Mouse (Mus musculus): Measurements from ENCODE around the gene March6. TPM values are rescaled to one million over a fixed set of nuclear protein-coding genes. Genes with fewer than 3 reads are reported as not detected.

The March6 gene
- polyA plus RNA-seq (2016; fragmentation: Nextera tagmentation; extraction: Ambion mirVana): 41.3 and 41.9 TPM in 2 replicates

GRCm38 (mm10) chr15:31530659-31531445 is at the start of gene March6:
Gene March6 (minus strand): TSS chr15:31531053.
- no peaks in the 10 kb centered on the region; the same call in 1 of the 2 replicates for H3K9me3 ChIP-seq (replicated peaks)
- under 1% methylated on average over 87 of the region's 132 CpGs for WGBS
- H3K4me2 ChIP-seq: peak within 1 kb of the TSS; percentile 92
- peak; percentile 92 for ATAC-seq (ENCODE audit: insufficient number of reproducible peaks, low FRiP score)
- peak within 1 kb of the TSS; percentile 99 for H3K9ac ChIP-seq
- peaks cover 7% of the 10 kb centered on the region for H3K4me1 ChIP-seq (replicated peaks)
- H3K36me3 ChIP-seq: 0 out of 2 replicates have a peak, but pooled peaks cover 4% of the 10 kb centered on the region
- no peaks in the 10 kb centered on the region for H3K27me3 ChIP-seq (replicated peaks)
- peak within 1 kb of the TSS; percentile 98 for H3K4me3 ChIP-seq
- H3K27ac ChIP-seq (ENCODE audit: poor library complexity, severe bottlenecking): peak within 1 kb of the TSS; percentile 97

- no peaks in the 10 kb centered on the region for H3K9me3 ChIP-seq (replicated peaks)
- no peak overlapping the region for H3K4me3 ChIP-seq
- no peak overlapping the region for H3K4me2 ChIP-seq
- no peak overlapping the region for H3K27ac ChIP-seq (ENCODE audit: poor library complexity, severe bottlenecking)
- H3K4me1 ChIP-seq (replicated peaks): no peaks in the 10 kb centered on the region
- 67% methylated on average over 5 of the region's 5 CpGs for WGBS
- H3K27me3 ChIP-seq (replicated peaks): no peaks in the 10 kb centered on the region
- no peak for ATAC-seq (ENCODE audit: insufficient number of reproducible peaks, low FRiP score)
- no peak overlapping the region for H3K9ac ChIP-seq
- H3K36me3 ChIP-seq: no peaks in the 10 kb centered on the region
Observed at GRCm38 (mm10) chr15:31576076-31576475, 45.2 kb upstream of the March6 start.

- Histone ChIP-seq H3K4me1 (replicated peaks) (peaks cover 10% of the 10 kb centered on the region), H3K4me3 (no peak overlapping the region), H3K4me2 (no peak overlapping the region), H3K36me3 (no peaks in the 10 kb centered on the region), H3K9ac (no peak overlapping the region), H3K27me3 (replicated peaks) (no peaks in the 10 kb centered on the region), H3K9me3 (replicated peaks) (no peaks in the 10 kb centered on the region), H3K27ac (ENCODE audit: poor library complexity, severe bottlenecking) (no peak overlapping the region)
- ATAC-seq (ENCODE audit: insufficient number of reproducible peaks, low FRiP score): no peak
Observed at GRCm38 (mm10) chr15:31573692-31574091, 42.8 kb upstream of the March6 start.

GRCm38 (mm10) chr15:31573287-31573686 is 42.4 kb upstream of the March6 start:
- Histone ChIP-seq H3K36me3 (no peaks in the 10 kb centered on the region), H3K27me3 (replicated peaks) (no peaks in the 10 kb centered on the region), H3K9me3 (replicated peaks) (no peaks in the 10 kb centered on the region), H3K4me2 (no peak overlapping the region), H3K9ac (no peak overlapping the region), H3K27ac (ENCODE audit: poor library complexity, severe bottlenecking) (no peak overlapping the region), H3K4me3 (no peak overlapping the region), H3K4me1 (replicated peaks) (peaks cover 13% of the 10 kb centered on the region)
- no peak for ATAC-seq (ENCODE audit: insufficient number of reproducible peaks, low FRiP score)
- WGBS: 47% methylated on average over 4 of the region's 4 CpGs

GRCm38 (mm10) chr15:31571906-31572722 is 41.3 kb upstream of the March6 start:
- no peak overlapping the region for H3K27ac ChIP-seq (ENCODE audit: poor library complexity, severe bottlenecking)

GRCm38 (mm10) chr15:31570959-31571358 is 40.1 kb upstream of the March6 start:
- no peaks in the 10 kb centered on the region for H3K27me3 ChIP-seq (replicated peaks)
- H3K36me3 ChIP-seq: no peaks in the 10 kb centered on the region
- no peak overlapping the region for H3K4me2 ChIP-seq
- ATAC-seq (ENCODE audit: insufficient number of reproducible peaks, low FRiP score): no peak
- WGBS: 86% methylated on average over 8 of the region's 8 CpGs
- no peaks in the 10 kb centered on the region for H3K9me3 ChIP-seq (replicated peaks)
- no peak overlapping the region for H3K9ac ChIP-seq
- no peak overlapping the region for H3K4me3 ChIP-seq
- no peak overlapping the region for H3K27ac ChIP-seq (ENCODE audit: poor library complexity, severe bottlenecking)
- H3K4me1 ChIP-seq (replicated peaks): peaks cover 16% of the 10 kb centered on the region

More at GRCm38 (mm10) chr15:31571906-31572722, 41.3 kb upstream of the March6 start:
- Histone ChIP-seq H3K9me3 (replicated peaks) (no peaks in the 10 kb centered on the region), H3K4me2 (no peak overlapping the region), H3K4me3 (no peak overlapping the region), H3K4me1 (replicated peaks) (peaks cover 16% of the 10 kb centered on the region), H3K36me3 (no peaks in the 10 kb centered on the region), H3K9ac (no peak overlapping the region), H3K27me3 (replicated peaks) (no peaks in the 10 kb centered on the region)
- 84% methylated on average over 16 of the region's 16 CpGs for WGBS
- no peak for ATAC-seq (ENCODE audit: insufficient number of reproducible peaks, low FRiP score)

- 56% methylated on average over 9 of the region's 9 CpGs for WGBS
Observed at GRCm38 (mm10) chr15:31569325-31570022, 38.6 kb upstream of the March6 start.

GRCm38 (mm10) chr15:31568581-31568996 is 37.7 kb upstream of the March6 start:
- Histone ChIP-seq H3K4me2 (peak overlapping the region; percentile 51), H3K4me3 (peak overlapping the region; percentile 9), H3K4me1 (replicated peaks) (peaks cover 16% of the 10 kb centered on the region), H3K9ac (peak overlapping the region; percentile 3; the same call in 1 of the 2 replicates), H3K27ac (ENCODE audit: poor library complexity, severe bottlenecking) (peak overlapping the region; percentile 48), H3K36me3 (no peaks in the 10 kb centered on the region), H3K27me3 (replicated peaks) (no peaks in the 10 kb centered on the region), H3K9me3 (replicated peaks) (no peaks in the 10 kb centered on the region)
- peak; percentile 88 for ATAC-seq (ENCODE audit: insufficient number of reproducible peaks, low FRiP score)
- WGBS: 7% methylated on average over 12 of the region's 12 CpGs

More at GRCm38 (mm10) chr15:31569325-31570022, 38.6 kb upstream of the March6 start:
- no peak overlapping the region for H3K4me2 ChIP-seq
- H3K27me3 ChIP-seq (replicated peaks): no peaks in the 10 kb centered on the region
- H3K9ac ChIP-seq: no peak overlapping the region
- peaks cover 16% of the 10 kb centered on the region for H3K4me1 ChIP-seq (replicated peaks)
- ATAC-seq (ENCODE audit: insufficient number of reproducible peaks, low FRiP score): no peak
- H3K9me3 ChIP-seq (replicated peaks): no peaks in the 10 kb centered on the region
- no peak overlapping the region for H3K27ac ChIP-seq (ENCODE audit: poor library complexity, severe bottlenecking)
- no peak overlapping the region for H3K4me3 ChIP-seq
- no peaks in the 10 kb centered on the region for H3K36me3 ChIP-seq

- Histone ChIP-seq H3K27ac (ENCODE audit: poor library complexity, severe bottlenecking) (no peak overlapping the region), H3K4me1 (replicated peaks) (peaks cover 22% of the 10 kb centered on the region), H3K27me3 (replicated peaks) (no peaks in the 10 kb centered on the region), H3K4me3 (no peak overlapping the region), H3K9ac (no peak overlapping the region), H3K36me3 (no peaks in the 10 kb centered on the region), H3K4me2 (no peak overlapping the region), H3K9me3 (replicated peaks) (no peaks in the 10 kb centered on the region)
- ATAC-seq (ENCODE audit: insufficient number of reproducible peaks, low FRiP score): no peak
- WGBS: 60% methylated on average over 7 of the region's 7 CpGs
Observed at GRCm38 (mm10) chr15:31567431-31567830, 36.6 kb upstream of the March6 start.

GRCm38 (mm10) chr15:31565786-31566185 is 34.9 kb upstream of the March6 start:
- ATAC-seq (ENCODE audit: insufficient number of reproducible peaks, low FRiP score): no peak
- H3K27ac ChIP-seq (ENCODE audit: poor library complexity, severe bottlenecking): no peak overlapping the region
- WGBS: 64% methylated on average over 1 of the region's 1 CpGs
- no peak overlapping the region for H3K9ac ChIP-seq
- H3K4me1 ChIP-seq (replicated peaks): peaks cover 22% of the 10 kb centered on the region
- no peaks in the 10 kb centered on the region for H3K9me3 ChIP-seq (replicated peaks)
- no peaks in the 10 kb centered on the region for H3K36me3 ChIP-seq
- no peak overlapping the region for H3K4me3 ChIP-seq
- H3K4me2 ChIP-seq: no peak overlapping the region
- no peaks in the 10 kb centered on the region for H3K27me3 ChIP-seq (replicated peaks)

GRCm38 (mm10) chr15:31565184-31565583 is 34.3 kb upstream of the March6 start, which contains the start of gene Cmbl:
Gene Cmbl (plus strand): TSS chr15:31565389.
- WGBS: 76% methylated on average over 5 of the region's 5 CpGs
- H3K4me2 ChIP-seq: no peak within 1 kb of the TSS

More at GRCm38 (mm10) chr15:31565184-31565583, 34.3 kb upstream of the March6 start, which contains the start of gene Cmbl:
- ATAC-seq (ENCODE audit: insufficient number of reproducible peaks, low FRiP score): no peak
- no peaks in the 10 kb centered on the region for H3K36me3 ChIP-seq
- no peak within 1 kb of the TSS for H3K27ac ChIP-seq (ENCODE audit: poor library complexity, severe bottlenecking)
- H3K27me3 ChIP-seq (replicated peaks): no peaks in the 10 kb centered on the region
- peaks cover 22% of the 10 kb centered on the region for H3K4me1 ChIP-seq (replicated peaks)
- H3K9ac ChIP-seq: no peak within 1 kb of the TSS
- no peaks in the 10 kb centered on the region for H3K9me3 ChIP-seq (replicated peaks)
- H3K4me3 ChIP-seq: no peak within 1 kb of the TSS
